Mouse (Mus musculus) heart, adult 2 months (tissue): Measurements from ENCODE around the gene C530008M17Rik. TPM values are rescaled to one million over a fixed set of nuclear protein-coding genes. Genes with fewer than 3 reads are reported as not detected.

Experiments used
- DNase-seq, 2 experiments: peaks; one replicate each; pipeline ENCODE4 v3.0.0; 2021
- H3K27ac ChIP-seq: fragments of 200-600 bp; 2 replicates; pipeline ENCODE4 v1.8.1; 2022
- H3K27me3 ChIP-seq: fragments of 200-500 bp; 2 replicates; pipeline ENCODE4 v1.6.1; 2012; ENCODE audit warnings: mild to moderate bottlenecking, low read length, inconsistent platforms, mixed read lengths; ENCODE audit not compliant: control insufficient read depth, insufficient read depth
- H3K36me3 ChIP-seq: fragments of 200-500 bp; 2 replicates; pipeline ENCODE4 v1.6.1; 2012; ENCODE audit warnings: low read length, inconsistent platforms; ENCODE audit not compliant: control insufficient read depth, insufficient read depth
- H3K4me1 ChIP-seq: fragments of 200-500 bp; 2 replicates; pipeline ENCODE4 v1.6.1; 2011; ENCODE audit warnings: low read length; ENCODE audit not compliant: control insufficient read depth, insufficient read depth
- H3K4me3 ChIP-seq: fragments of 200-600 bp; 2 replicates; pipeline ENCODE4 v1.8.1; 2022
- H3K79me2 ChIP-seq: fragments of 200-500 bp; replicated peaks from 2 replicates; pipeline ENCODE4 v1.6.1; 2012; ENCODE audit warnings: mild to moderate bottlenecking, inconsistent platforms, low read length, moderate library complexity, mixed read lengths; ENCODE audit not compliant: control insufficient read depth, insufficient read depth
- H3K9ac ChIP-seq: fragments of 200-500 bp; 2 replicates; pipeline ENCODE4 v1.6.1; 2012; ENCODE audit warnings: low read depth, mild to moderate bottlenecking, control low read depth, inconsistent platforms, low read length, mixed read lengths
- CTCF ChIP-seq: fragments of 200-600 bp; IDR thresholded peaks from 2 replicates; pipeline ENCODE4 v1.8.1; 2022; ENCODE audit warnings: antibody characterized with exemption, mild to moderate bottlenecking, moderate library complexity
- EP300 ChIP-seq: fragments of 200-500 bp; IDR thresholded peaks from 2 replicates; pipeline ENCODE4 v1.6.1; 2011; ENCODE audit warnings: low read depth, low read length, control low read depth; ENCODE audit not compliant: insufficient read depth
- POLR2A ChIP-seq: fragments of 200-500 bp; IDR thresholded peaks from 2 replicates; pipeline ENCODE4 v1.6.1; 2011; ENCODE audit warnings: mild to moderate bottlenecking, low read depth, low read length, control low read depth; ENCODE audit not compliant: insufficient read depth
- WGBS: fragments of 180-500 bp; shearing (Covaris S2); methylation state at CpG from one replicate; pipeline ENCODE4 v1.1.7; 2018; 5-methylcytosine and 5-hydroxymethylcytosine counted together
- intact Hi-C: fragments of 180-260 bp; cut with DNase I; formaldehyde crosslinking; loops from one replicate; pipeline ENCODE4 v1.15.1; 2025
- polyA plus RNA-seq: library from polyadenylated mRNA; depleted of rRNA; stranded (reverse); fragments of >200 nt; gene quantifications from 2 replicates; pipeline ENCODE4 v1.2.3, GENCODE M21; 2012
- total RNA-seq, 2 experiments: library from RNA; stranded (reverse); gene quantifications; 2 replicates each; pipeline ENCODE4 v1.2.3; 2021

The C530008M17Rik gene
- total and polyA plus RNA-seq, 3 experiments, result 1.5 to 5.4 (median 2.4) TPM

- H3K27me3 ChIP-seq, result no peaks in the 10 kb centered on the region
- no peaks in the 10 kb centered on the region for H3K4me1 ChIP-seq
- WGBS, result 90% methylated on average over 5 of the region's 5 CpGs
- H3K36me3 ChIP-seq, result no peaks in the 10 kb centered on the region
- no peaks in the 10 kb centered on the region for H3K79me2 ChIP-seq
- no peak overlapping the region for H3K9ac ChIP-seq
- no peak for TF ChIP-seq EP300
- TF ChIP-seq POLR2A, result no peak
- no peak for TF ChIP-seq CTCF
- H3K27ac ChIP-seq, result no peak overlapping the region
- intact Hi-C loops, result no loop called here
- no peak for DNase-seq
- no peak overlapping the region for H3K4me3 ChIP-seq
These were observed 12.2 kb downstream of the C530008M17Rik start for GRCm38 (mm10) chr5:76668547-76668946.

DNA sequence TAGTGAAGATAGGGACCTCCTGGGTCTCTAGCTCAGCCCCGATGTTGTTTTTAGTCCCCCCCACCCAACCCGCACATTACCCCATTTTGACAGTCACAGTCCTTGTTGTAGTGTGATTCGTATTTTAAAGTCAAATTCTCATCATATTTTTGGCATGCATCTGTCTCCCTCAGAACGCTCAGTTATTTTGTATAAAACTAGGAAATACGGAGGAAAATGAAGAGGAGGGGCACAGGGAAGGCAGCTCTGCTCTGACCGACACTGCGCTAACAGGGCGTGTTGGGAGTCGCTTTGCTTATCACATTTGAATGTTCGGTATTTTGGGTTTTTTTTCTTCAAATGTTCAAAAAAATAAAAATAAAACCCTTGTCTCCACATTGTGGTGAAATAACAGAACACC is 13.9 kb downstream of the C530008M17Rik start:
- Histone ChIP-seq H3K9ac (no peak overlapping the region), H3K36me3 (no peaks in the 10 kb centered on the region), H3K4me3 (no peak overlapping the region), H3K79me2 (no peaks in the 10 kb centered on the region), H3K4me1 (no peaks in the 10 kb centered on the region), H3K27ac (no peak overlapping the region), H3K27me3 (no peaks in the 10 kb centered on the region)
- 82% methylated on average over 10 of the region's 10 CpGs for WGBS
- no peak for TF ChIP-seq CTCF
- no peak for DNase-seq
- intact Hi-C loops, result no loop called here

- Histone ChIP-seq H3K4me1 (no peaks in the 10 kb centered on the region), H3K79me2 (no peaks in the 10 kb centered on the region), H3K4me3 (no peak overlapping the region), H3K36me3 (no peaks in the 10 kb centered on the region), H3K27me3 (no peaks in the 10 kb centered on the region), H3K27ac (no peak overlapping the region), H3K9ac (no peak overlapping the region)
- intact Hi-C loops, result no loop called here
- TF ChIP-seq EP300 (no peak), POLR2A (no peak), CTCF (no peak)
- WGBS, result 85% methylated on average over 5 of the region's 5 CpGs
- DNase-seq, result no peak
These were observed 17.8 kb downstream of the C530008M17Rik start for GRCm38 (mm10) chr5:76674022-76674653.

- no peak overlapping the region for H3K4me3 ChIP-seq
- no peak overlapping the region for H3K27ac ChIP-seq
- TF ChIP-seq EP300, result no peak
- no peak for TF ChIP-seq CTCF
- TF ChIP-seq POLR2A, result no peak
- DNase-seq, result no peak
- intact Hi-C loops, result no loop called here
- WGBS, result 34% methylated on average over 4 of the region's 4 CpGs
- no peaks in the 10 kb centered on the region for H3K27me3 ChIP-seq
- no peaks in the 10 kb centered on the region for H3K79me2 ChIP-seq
- no peak overlapping the region for H3K9ac ChIP-seq
- no peaks in the 10 kb centered on the region for H3K36me3 ChIP-seq
- no peaks in the 10 kb centered on the region for H3K4me1 ChIP-seq
These were observed 19.1 kb downstream of the C530008M17Rik start for GRCm38 (mm10) chr5:76675369-76675768.

DNA sequence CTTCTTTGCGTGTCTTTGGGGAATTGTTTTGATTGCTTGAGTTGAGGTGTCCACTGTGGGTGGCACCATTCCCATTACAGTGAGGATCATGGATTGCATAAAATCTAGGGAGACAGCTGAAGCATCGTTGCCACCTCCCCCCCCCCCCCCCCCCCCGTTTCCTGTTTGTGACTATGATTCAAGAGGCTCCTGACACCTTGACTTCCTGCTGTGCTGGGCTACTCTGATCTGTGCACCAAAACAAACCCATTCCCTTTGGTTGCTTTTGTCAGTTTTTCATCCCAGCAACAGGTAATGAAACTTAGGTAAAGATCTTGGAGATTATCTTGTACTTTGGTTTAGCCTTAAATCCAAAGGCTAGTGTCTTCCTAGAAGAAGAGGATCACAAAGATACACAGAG is 24.6 kb downstream of the C530008M17Rik start:
- 46% methylated on average over 3 of the region's 3 CpGs for WGBS
- Histone ChIP-seq H3K79me2 (no peaks in the 10 kb centered on the region), H3K4me3 (no peak overlapping the region), H3K36me3 (no peaks in the 10 kb centered on the region), H3K27ac (no peak overlapping the region), H3K9ac (no peak overlapping the region), H3K4me1 (no peaks in the 10 kb centered on the region), H3K27me3 (no peaks in the 10 kb centered on the region)
- DNase-seq, result no peak
- TF ChIP-seq CTCF (no peak), EP300 (no peak), POLR2A (no peak)
- intact Hi-C loops, result no loop called here

- Histone ChIP-seq H3K4me3 (no peak overlapping the region), H3K9ac (no peak overlapping the region), H3K4me1 (no peaks in the 10 kb centered on the region), H3K27me3 (no peaks in the 10 kb centered on the region), H3K79me2 (no peaks in the 10 kb centered on the region), H3K36me3 (no peaks in the 10 kb centered on the region), H3K27ac (no peak overlapping the region)
- TF ChIP-seq CTCF (no peak), EP300 (no peak), POLR2A (no peak)
- DNase-seq, result no peak
- intact Hi-C loops, result no loop called here
- WGBS, result 65% methylated on average over 4 of the region's 4 CpGs
These were observed 25.8 kb downstream of the C530008M17Rik start for GRCm38 (mm10) chr5:76681895-76682656.
